Mouse (Mus musculus) lung, embryonic 14.5 days (tissue): ENCODE measurements around the gene Cmtm2b. TPM values are rescaled to one million over a fixed set of nuclear protein-coding genes. Genes with fewer than 3 reads are reported as not detected.
A peak's percentile ranks its signal among the peaks of the same experiment; 100 is the strongest.

Experiments
- ATAC-seq: fragments of 200-750 bp; cut with Nextera tagmentation; 2 replicates; pipeline ENCODE4 v1.8.0; 2017; ENCODE audit warnings: mild to moderate bottlenecking, moderate TSS enrichment, moderate library complexity; ENCODE audit not compliant: insufficient read depth
- DNase-seq: peaks from one replicate; pipeline ENCODE4 v3.0.0-alpha.2; 2015
- H3K27ac ChIP-seq: fragments of 300-500 bp; sonication (generic); 2 replicates; pipeline ENCODE4 v1.5.1; 2014; ENCODE audit warnings: low read depth, mild to moderate bottlenecking, moderate library complexity
- H3K27me3 ChIP-seq: fragments of 300-500 bp; sonication (generic); 2 replicates; pipeline ENCODE4 v1.6.1; 2014; ENCODE audit warnings: low read length, control low read depth; ENCODE audit not compliant: insufficient read depth
- H3K36me3 ChIP-seq: fragments of 300-500 bp; sonication (generic); 2 replicates; pipeline ENCODE4 v1.6.1; 2014; ENCODE audit warnings: control low read depth; ENCODE audit not compliant: insufficient read depth
- H3K4me1 ChIP-seq: fragments of 300-500 bp; sonication (generic); 2 replicates; pipeline ENCODE4 v1.6.1; 2014; ENCODE audit warnings: antibody characterized with exemption, control low read depth; ENCODE audit not compliant: insufficient read depth
- H3K4me2 ChIP-seq: fragments of 300-500 bp; sonication (generic); 2 replicates; pipeline ENCODE4 v1.6.1; 2014; ENCODE audit warnings: mild to moderate bottlenecking
- H3K4me3 ChIP-seq: fragments of 300-500 bp; sonication (generic); 2 replicates; pipeline ENCODE4 v1.5.1; 2014; ENCODE audit warnings: low read depth, low read length
- H3K9ac ChIP-seq: fragments of 300-500 bp; sonication (generic); 2 replicates; pipeline ENCODE4 v1.6.1; 2014
- H3K9me3 ChIP-seq: fragments of 300-500 bp; sonication (generic); 2 replicates; pipeline ENCODE4 v1.6.1; 2016; ENCODE audit warnings: low read depth, low read length, control low read depth
- CTCF ChIP-seq: IDR thresholded peaks from 2 replicates; pipeline ENCODE4 v1.5.1; 2016; ENCODE audit warnings: antibody characterized with exemption, low read depth
- WGBS: fragments of 180-500 bp; shearing (Covaris S2); extraction: QIAGEN DNeasy Blood & Tissue Kit; methylation state at CpG from one replicate; pipeline ENCODE4 v1.1.7; 2014; 5-methylcytosine and 5-hydroxymethylcytosine counted together
- polyA plus RNA-seq: library from polyadenylated mRNA; unstranded; fragments of >200 nt; fragmentation: Nextera tagmentation; extraction: Ambion mirVana; gene quantifications from 2 replicates; pipeline ENCODE4 v1.2.1, GENCODE M21; 2014

The Cmtm2b gene
- polyA plus RNA-seq, 1 experiment from 2014 or later, result not detected

DNA sequence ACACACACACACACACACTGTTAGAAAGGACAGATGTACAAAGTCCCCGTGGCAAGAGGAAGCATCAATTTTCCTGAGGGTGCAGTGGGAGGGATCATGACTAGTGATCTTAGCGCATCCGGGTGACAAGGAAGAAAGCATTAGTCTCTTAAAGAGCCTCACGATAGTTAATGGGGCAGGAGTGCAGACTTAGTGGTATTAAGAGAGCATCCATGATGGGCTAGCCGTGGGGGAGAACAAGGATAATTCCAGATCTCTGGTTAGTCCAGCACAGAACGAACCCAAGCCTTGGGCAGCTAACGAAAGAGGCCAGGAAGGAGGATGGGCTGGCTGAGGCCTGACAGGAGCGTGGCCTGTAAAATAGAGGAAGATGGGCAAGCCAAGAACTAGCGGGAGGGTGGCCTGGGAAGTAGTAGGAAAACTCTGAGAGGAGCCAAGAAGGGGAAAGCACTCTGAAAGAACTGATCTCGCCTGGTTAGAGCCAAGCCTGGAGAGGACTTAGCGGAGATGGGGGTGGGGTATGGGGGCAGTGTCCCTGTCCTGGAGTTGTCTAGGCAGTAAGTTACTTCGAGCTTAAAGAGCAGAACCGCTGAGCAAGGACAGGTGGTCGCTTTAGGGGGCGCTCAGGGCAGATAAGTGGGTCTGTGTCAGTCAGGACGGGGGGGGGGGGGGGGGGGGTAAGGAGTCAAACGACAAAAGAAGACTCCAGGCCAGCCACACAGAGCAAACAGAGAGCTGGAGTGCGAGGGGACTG lies 17.4 kb downstream of the Cmtm2b start, which contains the start of gene Cmtm3:
Gene Cmtm3 (plus strand): TSS at position 182 of the 754 bp plus-strand sequence.
- ATAC-seq (peak; percentile 4; the same call in 1 of the 2 replicates), DNase-seq (peak; percentile 46)
- TF ChIP-seq CTCF, result no peak
- Histone ChIP-seq H3K9ac (peak within 1 kb of the TSS; percentile 90), H3K27me3 (no peaks in the 10 kb centered on the region), H3K36me3 (peaks cover 14% of the 10 kb centered on the region; the same call in 1 of the 2 replicates), H3K4me3 (peak within 1 kb of the TSS; percentile 70), H3K9me3 (no peaks in the 10 kb centered on the region), H3K27ac (peak within 1 kb of the TSS; percentile 94), H3K4me2 (peak within 1 kb of the TSS; percentile 72), H3K4me1 (no peaks in the 10 kb centered on the region)
- 13% methylated on average over 17 of the region's 18 CpGs for WGBS

GRCm38 (mm10) chr8:104339983-104340232 lies 17.9 kb downstream of the Cmtm2b start:
- Histone ChIP-seq H3K4me2 (peak overlapping the region; percentile 72), H3K9ac (peak overlapping the region; percentile 90), H3K36me3 (peaks cover 19% of the 10 kb centered on the region), H3K27ac (peak overlapping the region; percentile 94), H3K9me3 (no peaks in the 10 kb centered on the region), H3K4me3 (peak overlapping the region; percentile 70), H3K27me3 (no peaks in the 10 kb centered on the region), H3K4me1 (no peaks in the 10 kb centered on the region)
- no peak for DNase-seq
- TF ChIP-seq CTCF, result no peak
- WGBS, result 2% methylated on average over 6 of the region's 6 CpGs
- ATAC-seq, result no peak

GRCm38 (mm10) chr8:104340233-104341105 lies 18.4 kb downstream of the Cmtm2b start:
- TF ChIP-seq CTCF, result peak; percentile 74
- DNase-seq (peak; percentile 88), ATAC-seq (peak; percentile 85)
- H3K9me3 ChIP-seq, result no peaks in the 10 kb centered on the region
- peak overlapping the region; percentile 72 for H3K4me2 ChIP-seq
- no peaks in the 10 kb centered on the region for H3K27me3 ChIP-seq
- peak overlapping the region; percentile 90 for H3K9ac ChIP-seq
- peak overlapping the region; percentile 94 for H3K27ac ChIP-seq
- H3K36me3 ChIP-seq, result peaks cover 24% of the 10 kb centered on the region
- under 1% methylated on average over 52 of the region's 54 CpGs for WGBS
- H3K4me1 ChIP-seq, result no peaks in the 10 kb centered on the region
- H3K4me3 ChIP-seq, result peak overlapping the region; percentile 70

DNA sequence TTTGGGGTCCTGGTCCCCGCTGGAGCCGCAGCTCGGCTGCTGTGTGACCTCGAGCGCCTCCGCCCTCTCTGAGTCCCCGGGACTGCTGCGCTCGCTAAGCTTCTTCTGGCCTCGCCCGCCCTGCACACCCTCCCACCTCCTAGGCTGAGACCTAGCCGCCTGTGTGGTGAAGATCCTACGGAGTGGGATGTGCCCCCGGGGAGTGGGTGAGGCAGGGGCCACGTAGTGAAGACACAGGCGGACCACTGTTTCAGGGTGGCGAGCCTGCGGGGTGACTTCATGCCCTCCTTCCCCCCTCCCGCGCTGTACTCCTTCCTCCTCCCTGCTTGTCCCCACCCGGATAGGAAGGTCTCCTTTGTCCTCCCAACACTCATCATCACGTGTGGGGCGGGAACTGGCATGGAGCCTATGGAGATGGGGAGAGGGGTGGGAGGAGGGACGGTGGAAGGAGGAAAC lies 19.1 kb downstream of the Cmtm2b start:
- Histone ChIP-seq H3K4me1 (no peaks in the 10 kb centered on the region), H3K27ac (peak overlapping the region; percentile 94), H3K9me3 (no peaks in the 10 kb centered on the region), H3K4me3 (peak overlapping the region; percentile 70), H3K36me3 (peaks cover 28% of the 10 kb centered on the region), H3K27me3 (no peaks in the 10 kb centered on the region), H3K4me2 (peak overlapping the region; percentile 72), H3K9ac (peak overlapping the region; percentile 90)
- WGBS, result under 1% methylated on average over 24 of the region's 24 CpGs
- ATAC-seq, result peak; percentile 64
- peak; percentile 88 for DNase-seq
- no peak for TF ChIP-seq CTCF

- Histone ChIP-seq H3K36me3 (peaks cover 33% of the 10 kb centered on the region), H3K27me3 (no peaks in the 10 kb centered on the region), H3K4me2 (peak overlapping the region; percentile 72), H3K9me3 (no peaks in the 10 kb centered on the region), H3K27ac (peak overlapping the region; percentile 3; the same call in 1 of the 2 replicates), H3K4me1 (no peaks in the 10 kb centered on the region), H3K4me3 (peak overlapping the region; percentile 70), H3K9ac (peak overlapping the region; percentile 13; the same call in 1 of the 2 replicates)
- no peak for ATAC-seq
- 38% methylated on average over 6 of the region's 6 CpGs for WGBS
- no peak for TF ChIP-seq CTCF
- DNase-seq, result no peak
Measured at GRCm38 (mm10) chr8:104341678-104342077, 19.6 kb downstream of the Cmtm2b start.

- H3K4me3 ChIP-seq, result no peak overlapping the region
- no peak overlapping the region for H3K27ac ChIP-seq
- H3K4me1 ChIP-seq, result no peaks in the 10 kb centered on the region
- H3K9ac ChIP-seq, result no peak overlapping the region
- H3K27me3 ChIP-seq, result no peaks in the 10 kb centered on the region
- WGBS, result 58% methylated on average over 5 of the region's 5 CpGs
- no peaks in the 10 kb centered on the region for H3K9me3 ChIP-seq
- ATAC-seq, result no peak
- H3K4me2 ChIP-seq, result 0 out of 2 replicates have a peak overlapping the region, but pooled peaks have one; percentile 7
- DNase-seq, result no peak
- no peak for TF ChIP-seq CTCF
- peaks cover 40% of the 10 kb centered on the region for H3K36me3 ChIP-seq
Measured at GRCm38 (mm10) chr8:104342426-104342825, 20.4 kb downstream of the Cmtm2b start.

GRCm38 (mm10) chr8:104343957-104344356 lies 21.9 kb downstream of the Cmtm2b start:
- H3K27ac ChIP-seq, result no peak overlapping the region
- H3K36me3 ChIP-seq, result peaks cover 45% of the 10 kb centered on the region
- H3K4me1 ChIP-seq, result no peaks in the 10 kb centered on the region
- H3K4me3 ChIP-seq, result no peak overlapping the region
- WGBS, result 13% methylated on average over 7 of the region's 7 CpGs
- H3K9me3 ChIP-seq, result no peaks in the 10 kb centered on the region
- peak; percentile 96 for TF ChIP-seq CTCF
- peak; percentile 7; the same call in 1 of the 2 replicates for ATAC-seq
- DNase-seq, result peak; percentile 94
- H3K27me3 ChIP-seq, result no peaks in the 10 kb centered on the region
- no peak overlapping the region for H3K9ac ChIP-seq
- H3K4me2 ChIP-seq, result no peak overlapping the region
